Mouse (Mus musculus) hematopoietic stem cell, adult 5-6 weeks (primary cell): ENCODE data around the gene Ncoa3. TPM values are rescaled to one million over a fixed set of nuclear protein-coding genes. Genes with fewer than 3 reads are reported as not detected.
A peak's percentile ranks its signal among the peaks of the same experiment; 100 is the strongest.
"Not testable (repeated sequence)": the region's sequence is repeated elsewhere in the genome, so short reads cannot be mapped to it uniquely, and the experiment has no call there.

Source experiments
- ATAC-seq, 2 experiments: fragments of 125-278 bp in 1 of 2; replicated peaks in 1 of 2; 2 replicates each; pipeline ENCODE4 v1.8.0; 2016 to 2017; ENCODE audit warnings: inconsistent platforms in 2 of 2, mild to moderate bottlenecking in 2 of 2, moderate number of reproducible peaks in 2 of 2, low read depth in 1 of 2, moderate TSS enrichment in 1 of 2; ENCODE audit not compliant: low FRiP score in 2 of 2, poor library complexity in 2 of 2, severe bottlenecking in 2 of 2, insufficient read depth in 1 of 2, low TSS enrichment in 1 of 2
- total RNA-seq: library from RNA; stranded (forward); fragments of 172-1452, 232-1000 nt; gene quantifications from 2 replicates; pipeline ENCODE4 v1.2.3, GENCODE M21; 2017

Ncoa3 gene
- 31.0 and 35.7 TPM in 2 replicates for total RNA-seq

GRCm38 (mm10) chr2:165992270-165993172 is at the start of gene Ncoa3:
Ncoa3 (plus strand) TSS chr2:165992636.
- peak; percentile 78 to 96 for ATAC-seq

DNA sequence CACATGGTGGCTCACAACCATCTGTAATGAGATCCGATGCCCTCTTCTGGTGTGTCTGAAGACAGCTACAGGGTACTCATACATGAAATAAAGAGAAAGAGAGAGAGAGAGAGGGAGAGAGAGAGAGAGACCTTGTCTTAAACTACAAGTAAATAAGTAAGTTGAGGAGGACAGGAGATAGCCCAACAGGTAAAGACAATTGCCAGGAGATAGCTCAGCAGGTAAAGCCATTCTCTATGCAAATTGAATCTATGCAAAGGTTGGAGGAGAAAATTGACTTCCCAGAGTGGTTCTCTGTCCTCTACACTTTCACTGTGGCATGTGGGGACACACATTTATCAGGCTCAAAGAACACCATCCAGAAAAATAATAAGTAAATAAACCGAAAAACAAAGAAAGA is 49.3 kb upstream of the Ncoa3 start:
- no peak for ATAC-seq

DNA sequence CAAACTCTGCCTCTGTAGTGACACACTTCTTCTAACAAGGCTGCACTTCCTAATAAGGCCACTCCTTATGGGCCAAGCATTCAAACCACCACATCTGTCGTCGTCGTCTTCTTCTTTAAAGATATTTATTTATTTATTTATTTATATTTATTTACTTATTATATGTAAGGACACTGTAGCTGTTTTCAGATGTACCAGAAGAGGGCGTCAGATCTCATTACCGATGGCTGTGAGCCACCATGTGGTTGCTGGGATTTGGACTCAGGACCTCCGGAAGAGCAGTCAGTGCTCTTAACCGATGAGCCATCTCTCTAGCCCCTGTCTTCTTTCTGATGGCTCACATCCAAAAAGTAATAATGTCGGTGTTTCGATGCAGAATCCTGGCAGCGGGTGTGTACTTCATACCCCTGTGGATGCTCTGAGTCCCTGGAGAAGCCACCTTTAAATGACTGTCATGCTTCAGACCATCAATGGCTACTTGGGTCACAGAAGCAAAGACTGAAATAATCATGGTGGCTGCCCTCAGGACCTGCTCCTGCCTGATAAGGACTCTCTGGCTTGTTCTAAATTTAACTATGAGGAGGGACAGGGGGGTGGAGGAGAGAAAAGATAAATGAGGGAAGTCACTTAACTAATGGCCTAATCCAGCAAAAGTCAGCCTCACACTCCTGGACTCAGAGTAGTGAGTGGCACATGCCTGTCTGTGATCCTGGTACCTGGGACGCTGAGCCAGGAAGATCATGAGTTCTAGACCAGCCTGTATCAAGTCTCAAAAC is 47.7 kb upstream of the Ncoa3 start:
- ATAC-seq = no peak; a peak in 1 of 4 replicates

- no peak for ATAC-seq
Observed at GRCm38 (mm10) chr2:165946046-165946564, 46.3 kb upstream of the Ncoa3 start.

DNA sequence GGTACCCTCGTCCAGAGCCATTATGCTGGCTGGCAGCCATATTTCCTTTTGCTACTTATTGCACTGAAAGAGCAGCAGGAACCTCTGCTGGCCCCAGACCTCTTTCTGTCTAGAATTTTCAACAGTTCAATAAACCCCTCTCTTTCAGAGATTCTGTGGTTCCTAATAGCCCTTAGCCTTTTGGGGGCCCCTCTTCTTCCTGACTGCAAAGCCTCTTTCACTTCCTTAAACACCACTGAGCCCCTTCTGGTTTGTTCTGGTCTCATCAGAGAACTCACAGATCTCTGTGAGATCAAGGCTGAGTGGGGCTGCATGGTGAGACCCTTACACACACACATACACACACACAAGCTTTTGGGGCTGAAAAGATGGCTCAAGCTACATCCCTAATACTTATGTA is 44.4 kb upstream of the Ncoa3 start:
- ATAC-seq = no peak; a peak in 1 of 4 replicates

DNA sequence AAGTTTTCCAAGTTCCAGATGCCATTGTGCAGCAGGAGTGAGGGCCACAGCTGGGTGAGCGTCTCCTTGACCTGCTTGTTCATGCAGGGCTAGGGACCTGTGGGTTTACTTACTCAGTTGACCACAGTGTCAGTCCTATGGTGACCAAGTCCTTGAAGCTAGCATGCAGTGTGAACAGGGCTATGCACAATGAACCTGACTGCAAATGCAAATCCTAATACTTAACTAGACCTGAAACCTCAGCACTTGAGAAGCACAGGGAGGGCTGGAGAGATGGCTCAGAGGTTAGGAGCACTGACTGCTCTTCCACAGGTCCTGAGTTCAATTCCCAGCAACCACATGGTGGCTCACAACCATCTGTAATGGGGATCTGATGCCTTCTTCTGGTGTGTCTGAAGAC is 43.7 kb upstream of the Ncoa3 start:
- not testable (repeated sequence) for ATAC-seq

DNA sequence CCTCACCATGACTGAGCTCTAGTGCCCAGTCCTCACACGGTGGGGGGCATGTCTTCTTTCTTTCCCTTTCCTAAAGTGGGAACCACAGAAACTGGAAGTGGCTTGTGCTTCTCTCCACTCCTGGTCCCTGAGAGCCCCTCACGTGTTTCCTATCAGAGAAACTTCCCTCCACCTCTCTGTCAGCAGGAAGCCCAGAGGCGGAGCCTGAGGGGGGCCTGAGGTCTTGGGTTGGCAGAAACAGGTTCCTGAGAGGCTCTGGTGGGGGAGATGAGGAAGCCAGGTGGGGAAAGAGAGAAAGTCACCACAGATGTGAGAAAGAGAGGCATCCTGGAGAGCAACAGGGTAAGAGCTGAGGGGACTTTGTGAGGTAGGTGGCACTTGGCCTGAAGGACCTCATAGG is 42.7 kb upstream of the Ncoa3 start:
- ATAC-seq = peak; percentile 80 to 87

DNA sequence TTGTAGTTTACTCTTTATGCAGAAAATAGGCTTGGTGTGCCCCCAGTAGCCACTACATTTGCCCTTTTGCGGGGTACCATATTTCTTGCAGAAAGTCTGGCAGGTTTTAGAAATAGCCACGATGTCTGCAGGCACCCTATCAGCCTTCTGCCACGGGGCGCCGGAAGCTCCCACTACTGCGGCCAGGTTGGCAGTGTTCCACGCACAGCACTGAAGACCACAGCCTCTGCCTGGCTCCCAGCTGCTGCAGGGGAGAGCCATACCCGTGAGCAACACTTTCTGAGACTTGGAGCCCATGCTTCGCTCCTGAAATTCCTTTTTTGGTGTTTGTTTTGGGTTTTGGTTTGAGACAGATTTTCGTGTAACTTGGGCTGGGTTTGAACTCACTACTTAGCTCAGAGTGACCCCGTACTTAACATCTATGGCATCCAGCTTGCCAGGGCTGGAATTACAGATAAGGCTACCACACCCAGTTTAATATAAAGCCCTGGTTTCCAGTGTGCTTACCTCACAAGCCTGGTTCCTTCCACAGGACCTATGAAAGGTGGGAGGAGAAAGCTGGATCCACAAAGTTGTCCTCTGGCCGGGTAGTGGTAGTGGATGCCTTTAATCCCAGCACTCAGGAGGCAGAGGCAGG is 40.9 kb upstream of the Ncoa3 start:
- ATAC-seq = peak; percentile 46 to 70

DNA sequence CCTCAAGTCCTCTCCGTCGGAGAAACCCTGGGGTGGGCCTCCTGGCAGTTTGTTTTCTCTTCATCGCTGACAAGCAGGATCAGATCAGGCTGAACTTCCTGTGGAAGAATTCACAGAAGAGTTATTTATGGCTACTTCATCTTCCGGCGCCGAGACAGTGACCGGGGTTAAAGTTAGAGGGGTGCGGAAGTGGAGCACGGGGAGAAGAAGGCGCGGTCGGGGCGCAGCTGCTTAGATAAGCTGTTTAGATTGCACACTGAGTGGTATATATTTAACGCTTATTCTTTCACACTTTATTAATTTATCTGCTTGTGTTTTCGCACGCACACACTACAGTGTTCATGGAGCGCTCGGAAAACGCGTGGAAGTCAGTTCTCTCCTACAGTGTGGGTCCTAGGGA is 37.6 kb upstream of the Ncoa3 start:
- peak; percentile 18 to 61; a peak in 2 of 4 replicates for ATAC-seq

DNA sequence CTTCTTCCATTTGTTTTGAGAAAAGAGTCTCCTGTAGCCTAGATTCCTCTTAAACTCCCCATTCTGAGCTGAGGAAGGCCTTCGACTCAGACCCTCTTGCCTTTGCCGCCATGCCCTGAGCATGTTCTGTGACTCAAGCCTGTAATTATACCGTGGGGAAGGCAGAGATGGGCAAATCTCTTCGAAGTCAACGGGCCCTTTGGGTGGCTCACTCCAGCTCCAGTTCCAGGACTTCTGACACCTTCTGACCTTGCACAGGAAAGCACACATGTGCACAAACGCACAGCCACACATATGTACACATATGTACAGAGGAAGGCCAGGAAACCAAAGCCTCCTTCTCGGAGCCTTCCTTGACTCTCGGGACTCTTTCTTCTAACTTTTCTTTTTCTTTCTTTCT is 37.0 kb upstream of the Ncoa3 start:
- ATAC-seq = no peak

- ATAC-seq = no peak
Observed at GRCm38 (mm10) chr2:165956096-165956740, 36.2 kb upstream of the Ncoa3 start.

- no peak for ATAC-seq
Observed at GRCm38 (mm10) chr2:165957257-165957828, 35.1 kb upstream of the Ncoa3 start.

DNA sequence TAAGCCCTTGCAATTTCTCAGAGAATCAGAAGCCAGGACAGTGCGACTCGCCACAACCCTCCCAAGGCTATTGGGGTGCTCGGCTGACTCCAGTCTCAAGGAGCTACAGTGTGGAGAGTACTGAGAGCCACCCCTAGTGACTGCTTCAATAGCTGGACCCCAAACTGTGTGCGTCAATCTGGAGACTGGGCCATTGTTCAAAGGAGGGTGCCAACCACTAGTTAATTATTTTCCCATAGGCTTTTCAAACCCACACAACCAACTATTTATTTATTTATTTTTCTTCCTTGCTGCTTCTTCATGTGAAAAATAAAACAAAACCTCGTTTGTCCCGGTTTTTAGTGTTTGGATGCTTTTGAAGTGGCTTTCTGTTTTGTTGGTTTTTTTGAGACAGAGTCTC is 33.9 kb upstream of the Ncoa3 start:
- no peak for ATAC-seq

DNA sequence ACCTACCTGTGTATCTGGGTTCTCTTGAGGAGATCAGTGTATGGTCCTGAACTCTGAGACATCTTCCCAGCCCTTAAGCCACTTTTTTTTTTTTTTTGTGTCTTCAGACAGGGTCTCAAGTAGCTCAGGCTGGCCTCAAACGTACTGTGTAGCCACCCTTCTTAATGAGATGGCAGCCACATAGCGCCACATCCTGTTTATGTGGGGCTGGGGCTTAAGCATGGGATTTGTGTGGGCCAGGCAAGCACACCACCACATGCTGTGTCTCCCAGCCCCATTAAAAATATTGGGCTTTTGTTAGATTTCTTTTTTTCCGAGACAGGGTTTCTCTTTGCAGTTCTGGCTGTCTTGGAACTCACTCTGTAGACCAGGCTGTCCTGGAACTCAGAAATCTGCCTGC is 31.7 kb upstream of the Ncoa3 start:
- no peak for ATAC-seq

- ATAC-seq = no peak
Observed at GRCm38 (mm10) chr2:165962824-165963223, 29.6 kb upstream of the Ncoa3 start.

- no peak for ATAC-seq
Observed at GRCm38 (mm10) chr2:165964121-165964520, 28.3 kb upstream of the Ncoa3 start.

- no peak for ATAC-seq
Observed at GRCm38 (mm10) chr2:165967076-165967475, 25.4 kb upstream of the Ncoa3 start.
